Mouse (Mus musculus) MEL (cell line): ENCODE measurements at regions not wholly inside any gene's neighbourhood (a gene's known extent, or its start where the extent isn't known, plus 50 kb on each side); places are given as distances from the start of the nearest gene placed in this dataset.

Experiments used
- CHD1 ChIP-seq: IDR thresholded peaks from 2 replicates; pipeline ENCODE4 v1.6.1; 2012; ENCODE audit warnings: low read depth, mild to moderate bottlenecking, inconsistent platforms, low read length, improper control_type of control experiment
- CTCF ChIP-seq, 3 experiments: IDR thresholded peaks in 2 of 3; conservative IDR thresholded peaks in 1 of 3; 2 replicates each; pipeline ENCODE4 v1.5.1; 2011 to 2012; ENCODE audit warnings: low read length in 3 of 3, low read depth in 2 of 3, mild to moderate bottlenecking in 2 of 3, improper control_type of control experiment in 1 of 3, inconsistent platforms in 1 of 3, mixed read lengths in 1 of 3, moderate library complexity in 1 of 3; ENCODE audit not compliant: control insufficient read depth in 1 of 3, insufficient read depth in 1 of 3, poor library complexity in 1 of 3, severe bottlenecking in 1 of 3
- EP300 ChIP-seq, 2 experiments: IDR thresholded peaks; 2 replicates each; pipeline ENCODE4 v1.6.1; 2011; ENCODE audit warnings: improper control_type of control experiment in 2 of 2, low read length in 2 of 2, low read depth in 1 of 2, mild to moderate bottlenecking in 1 of 2
- GATA1 ChIP-seq: IDR thresholded peaks from 2 replicates; pipeline ENCODE4 v1.6.1; 2011; ENCODE audit warnings: low read depth, low read length, improper control_type of control experiment
- KAT2A ChIP-seq: conservative IDR thresholded peaks from 2 replicates; pipeline ENCODE4 v1.6.1; 2012; ENCODE audit warnings: low read depth, low read length, improper control_type of control experiment, inconsistent platforms
- POLR2A ChIP-seq, 2 experiments: IDR thresholded peaks; 2 replicates each; pipeline ENCODE4 v1.6.1; 2011 to 2012; ENCODE audit warnings: low read length in 2 of 2, mild to moderate bottlenecking in 2 of 2, control low read depth in 1 of 2, improper control_type of control experiment in 1 of 2, low read depth in 1 of 2, moderate library complexity in 1 of 2; ENCODE audit not compliant: control insufficient read depth in 1 of 2, insufficient read depth in 1 of 2, poor library complexity in 1 of 2
- RCOR1 ChIP-seq: IDR thresholded peaks from 2 replicates; pipeline ENCODE4 v1.6.1; 2012; ENCODE audit warnings: low read depth, mild to moderate bottlenecking, inconsistent platforms, low read length, improper control_type of control experiment
- SIN3A ChIP-seq: IDR thresholded peaks from 2 replicates; pipeline ENCODE4 v1.6.1; 2012; ENCODE audit warnings: low read length, improper control_type of control experiment, inconsistent platforms
- SMC3 ChIP-seq: IDR thresholded peaks from 2 replicates; pipeline ENCODE4 v1.6.1; 2011; ENCODE audit warnings: low read depth, low read length, improper control_type of control experiment
- TCF12 ChIP-seq: IDR thresholded peaks from 2 replicates; pipeline ENCODE4 v1.6.1; 2014; ENCODE audit warnings: low read depth, mild to moderate bottlenecking, inconsistent platforms, low read length, improper control_type of control experiment, moderate library complexity
- ZMIZ1 ChIP-seq: IDR thresholded peaks from 2 replicates; pipeline ENCODE4 v1.6.1; 2012; ENCODE audit warnings: low read depth, mild to moderate bottlenecking, inconsistent platforms, low read length, improper control_type of control experiment, moderate library complexity
- ZNF384 ChIP-seq: IDR thresholded peaks from 2 replicates; pipeline ENCODE4 v1.6.1; 2012; ENCODE audit warnings: low read depth, mild to moderate bottlenecking, inconsistent platforms, low read length, improper control_type of control experiment

DNA sequence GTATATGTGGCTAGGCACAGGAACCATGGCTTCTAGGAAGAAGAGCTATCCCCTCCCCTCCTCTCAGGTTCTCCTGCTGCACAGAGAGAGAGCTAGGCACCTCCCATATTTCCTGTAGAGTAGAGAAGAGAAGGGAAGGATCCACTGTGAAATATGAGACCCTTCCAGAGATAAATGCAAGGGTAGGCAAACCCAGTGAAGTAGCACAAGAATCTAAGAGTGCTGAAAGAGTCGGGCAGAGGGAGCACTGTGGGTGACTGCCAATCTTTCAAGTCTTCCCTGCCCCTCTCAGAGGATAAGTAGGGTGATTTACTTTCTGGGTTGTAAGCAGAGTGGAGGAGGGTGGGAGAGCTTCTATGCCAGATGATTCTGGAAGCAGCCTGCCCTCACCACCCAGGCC, 360.8 kb downstream of the Sox9 start:
- TF ChIP-seq CHD1 (no peak), TCF12 (no peak), EP300 (IDR thresholded peaks at IDR 0.05; ENCODE audit: low read depth in 1 of 2, low read length in 2 of 2) (no peak), CTCF (IDR thresholded peaks at IDR 0.05 in 2 of 3, conservative IDR thresholded peaks at IDR 0.05 in 1 of 3; ENCODE audit: control insufficient read depth in 1 of 3, insufficient read depth in 1 of 3, low read depth in 2 of 3, low read length in 3 of 3, poor library complexity in 1 of 3, severe bottlenecking in 1 of 3) (no peak), POLR2A (IDR thresholded peaks at IDR 0.05; ENCODE audit: control insufficient read depth in 1 of 2, insufficient read depth in 1 of 2, low read depth in 1 of 2, low read length in 2 of 2, poor library complexity in 1 of 2) (no peak), SMC3 (no peak), ZNF384 (no peak), ZMIZ1 (no peak), KAT2A (no peak), GATA1 (no peak), RCOR1 (no peak), SIN3A (no peak)
